ENCODE assay signal across 9 mouse cellular contexts in the genomic region with DNA sequence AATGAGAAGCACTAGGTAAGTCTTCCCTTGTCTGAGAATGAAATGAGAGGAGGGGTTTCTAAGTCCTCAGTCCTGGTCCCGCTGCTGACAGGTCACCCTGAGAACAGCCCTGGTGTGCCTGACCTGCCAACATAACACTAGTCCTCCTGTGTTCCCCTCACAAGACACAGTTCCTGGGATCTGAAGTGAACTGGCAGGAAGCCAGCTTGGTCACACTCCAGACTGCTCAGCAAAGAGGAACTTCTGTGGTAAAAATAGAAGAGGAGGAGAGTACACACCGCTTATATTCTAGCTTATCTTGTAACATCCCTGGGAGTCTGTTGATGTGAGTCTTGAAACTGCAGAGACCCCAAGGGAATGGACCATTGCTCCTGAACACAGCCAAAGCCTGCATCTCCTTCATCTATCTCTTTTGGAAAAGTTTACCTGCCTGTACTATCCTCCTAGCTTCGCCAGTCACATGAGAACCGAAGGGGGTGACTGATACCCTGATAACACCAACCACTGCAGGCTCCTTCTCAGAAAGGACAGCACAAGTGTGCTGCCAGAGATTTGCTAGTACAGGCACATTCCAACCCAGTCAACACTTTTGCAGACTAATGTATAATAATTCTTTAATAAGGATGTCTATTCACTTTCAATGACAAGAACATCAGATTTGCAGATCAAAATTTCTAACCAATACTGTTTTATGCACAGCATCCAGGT. TPM values are rescaled to one million over a fixed set of nuclear protein-coding genes. Genes with fewer than 3 reads are reported as not detected.
DNase-seq lines count a peak whose midpoint lies in the region; ATAC-seq and TF ChIP-seq lines count a peak whose summit lies in the region.
"Had no signal": no experiment of that assay in that cellular context is flagged by ENCODE, and none has a peak within 500 bp of the region (broad histone marks: within the 10 kb centered on the region; RNA-seq: fewer than 3 reads in every experiment).

No protein-coding gene starts in this region.

- TF ChIP-seq CTCF in lung, embryonic 14.5 days (IDR thresholded peaks at IDR 0.05; ENCODE audit: low read depth): no peak
- TF ChIP-seq CTCF in intestine, postnatal 0 days (IDR thresholded peaks at IDR 0.05; ENCODE audit: low read depth): no peak

- no peak overlapping the region for H3K27ac ChIP-seq in lung, embryonic 14.5 days (ENCODE audit: low read depth)
- H3K27ac ChIP-seq in intestine, postnatal 0 days (ENCODE audit: low read depth, low read length): no peak overlapping the region
- H3K27ac ChIP-seq: liver, embryonic 13.5 days had no signal

- no peaks in the 10 kb centered on the region for H3K9me3 ChIP-seq in lung, embryonic 14.5 days (ENCODE audit: low read depth, low read length)
- H3K9me3 ChIP-seq in intestine, postnatal 0 days (ENCODE audit: control insufficient read depth): no peaks in the 10 kb centered on the region
- H3K9me3 ChIP-seq: liver, embryonic 13.5 days had no signal

- DNase-seq in adrenal gland, adult 2 months: peak; percentile 14
- no peak for DNase-seq in adrenal gland, adult 18-20 months (ENCODE audit: low spot score in 2 of 2)
- peak; percentile 10 for DNase-seq in adipocyte (ENCODE audit: low spot score)
- peak; percentile 38 to 48 for DNase-seq in frontal cortex, postnatal 36 days (ENCODE audit: low spot score in 2 of 2)
- peak; percentile 85 for DNase-seq in heart, postnatal 4 days
- DNase-seq in lung, embryonic 14.5 days: peak; percentile 75
- DNase-seq in urinary bladder, adult 18-20 months (ENCODE audit: low spot score in 2 of 2): no peak
- DNase-seq: liver, embryonic 13.5 days had no signal

- H3K4me2 ChIP-seq in lung, embryonic 14.5 days: no peak overlapping the region
- H3K4me2 ChIP-seq in intestine, postnatal 0 days (replicated peaks; ENCODE audit: low read depth): no peak overlapping the region
- H3K4me2 ChIP-seq: liver, embryonic 13.5 days had no signal

- 50% methylated on average over 4 of the region's 4 CpGs for WGBS in lung, embryonic 14.5 days
- WGBS in intestine, postnatal 0 days: 70% methylated on average over 4 of the region's 4 CpGs

- no peak overlapping the region for H3K9ac ChIP-seq in lung, embryonic 14.5 days
- no peak overlapping the region for H3K9ac ChIP-seq in intestine, postnatal 0 days (ENCODE audit: low read depth, low read length)
- H3K9ac ChIP-seq: liver, embryonic 13.5 days had no signal

- no peaks in the 10 kb centered on the region for H3K27me3 ChIP-seq in lung, embryonic 14.5 days (ENCODE audit: insufficient read depth, low read length)
- no peaks in the 10 kb centered on the region for H3K27me3 ChIP-seq in intestine, postnatal 0 days (replicated peaks; ENCODE audit: control insufficient read depth, insufficient read depth, low read length)
- H3K27me3 ChIP-seq: liver, embryonic 13.5 days had no signal

- H3K36me3 ChIP-seq in lung, embryonic 14.5 days (ENCODE audit: insufficient read depth): no peaks in the 10 kb centered on the region
- H3K36me3 ChIP-seq in intestine, postnatal 0 days (ENCODE audit: control insufficient read depth, insufficient read depth): no peaks in the 10 kb centered on the region
- H3K36me3 ChIP-seq: liver, embryonic 13.5 days had no signal

- 0 out of 2 replicates have a peak, but pooled peaks have one; percentile 35 for ATAC-seq in lung, embryonic 14.5 days (ENCODE audit: insufficient read depth)
- no peak for ATAC-seq in intestine, postnatal 0 days

- H3K4me3 ChIP-seq in lung, embryonic 14.5 days (ENCODE audit: low read depth, low read length): no peak overlapping the region
- no peak overlapping the region for H3K4me3 ChIP-seq in intestine, postnatal 0 days (ENCODE audit: low read depth, low read length)
- H3K4me3 ChIP-seq: liver, embryonic 13.5 days had no signal

- no peaks in the 10 kb centered on the region for H3K4me1 ChIP-seq in lung, embryonic 14.5 days (ENCODE audit: insufficient read depth)
- no peaks in the 10 kb centered on the region for H3K4me1 ChIP-seq in intestine, postnatal 0 days (replicated peaks; ENCODE audit: control insufficient read depth, insufficient read depth, low read length)

RNA-seq across cellular contexts. Expression of a gene that starts 42.3 kb away (rescaled TPM):
- total RNA-seq in adrenal gland, adult 2 months (2021): 1 to 10 TPM; 3.0 to 3.6 TPM
- polyA plus RNA-seq in adrenal gland, adult 2 months (2012; rRNA removed): 6.0 and 8.0 TPM in 2 replicates
- 1 to 10 TPM; 2.6 to 3.4 TPM for total RNA-seq in adrenal gland, adult 18-20 months (2021)
- 100 to 1,000 TPM; 226 to 239 TPM for total RNA-seq in heart, postnatal 4 days (2021)
- polyA plus RNA-seq in lung, embryonic 14.5 days (2014; fragmentation: Nextera tagmentation; extraction: Ambion mirVana): 15.0 and 21.2 TPM in 2 replicates
- polyA plus RNA-seq in intestine, postnatal 0 days (2015; fragmentation: Nextera tagmentation; extraction: Ambion mirVana): 223 and 244 TPM in 2 replicates

Comparison
In these comparisons a context has a peak if more than half of its experiments do, and no peak if none do; other contexts are left out.
1. DNase-seq: peak in adrenal gland, adult 2 months (single experiment), adipocyte (single experiment), frontal cortex, postnatal 36 days (2 of 2), heart, postnatal 4 days (single experiment) and lung, embryonic 14.5 days (single experiment); none in adrenal gland, adult 18-20 months (0 of 2) and urinary bladder, adult 18-20 months (0 of 2).
2. RNA of a gene that starts 42.3 kb away (total RNA-seq): 226 to 239 TPM in heart, postnatal 4 days; 3.0 to 3.6 TPM in adrenal gland, adult 2 months and 2.6 to 3.4 TPM in adrenal gland, adult 18-20 months; every median in the first group is over 10 times any median in the second.